Mouse (Mus musculus) hindbrain, embryonic 14.5 days (tissue): ENCODE measurements at regions not wholly inside any gene's neighbourhood (a gene's known extent, or its start where the extent isn't known, plus 50 kb on each side); places are given as distances from the start of the nearest gene placed in this dataset.
"Not testable (repeated sequence)": the region's sequence is repeated elsewhere in the genome, so short reads cannot be mapped to it uniquely, and the experiment has no call there.

Experiments used
- ATAC-seq: fragments of 200-750 bp; cut with Nextera tagmentation; 2 replicates; pipeline ENCODE4 v1.8.0; 2017; ENCODE audit warnings: moderate number of reproducible peaks, mild to moderate bottlenecking, moderate TSS enrichment, moderate library complexity; ENCODE audit not compliant: low FRiP score
- DNase-seq: peaks from one replicate; pipeline ENCODE4 v3.0.0-alpha.2; 2015; ENCODE audit warnings: low spot score
- H3K27ac ChIP-seq: fragments of 300-500 bp; sonication (generic); 2 replicates; pipeline ENCODE4 v1.5.1; 2014; ENCODE audit warnings: mild to moderate bottlenecking, moderate library complexity
- H3K27me3 ChIP-seq: fragments of 300-500 bp; sonication (generic); 2 replicates; pipeline ENCODE4 v1.6.1; 2014; ENCODE audit warnings: mild to moderate bottlenecking, low read length, mixed read lengths; ENCODE audit not compliant: control insufficient read depth, insufficient read depth
- H3K36me3 ChIP-seq: fragments of 300-500 bp; sonication (generic); replicated peaks from 2 replicates; pipeline ENCODE4 v1.6.1; 2014; ENCODE audit not compliant: control insufficient read depth, insufficient read depth
- H3K4me1 ChIP-seq: fragments of 300-500 bp; sonication (generic); replicated peaks from 2 replicates; pipeline ENCODE4 v1.6.1; 2014; ENCODE audit warnings: antibody characterized with exemption, low read length, mixed read lengths; ENCODE audit not compliant: control insufficient read depth, insufficient read depth
- H3K4me2 ChIP-seq: fragments of 300-500 bp; sonication (generic); replicated peaks from 2 replicates; pipeline ENCODE4 v1.6.1; 2014; ENCODE audit warnings: mild to moderate bottlenecking, moderate library complexity
- H3K4me3 ChIP-seq: fragments of 300-500 bp; sonication (generic); replicated peaks from 2 replicates; pipeline ENCODE4 v1.5.1; 2014; ENCODE audit warnings: mild to moderate bottlenecking, low read length
- H3K9ac ChIP-seq: fragments of 300-500 bp; sonication (generic); 2 replicates; pipeline ENCODE4 v1.6.1; 2014
- H3K9me3 ChIP-seq: fragments of 300-500 bp; sonication (generic); 2 replicates; pipeline ENCODE4 v1.6.1; 2016; ENCODE audit warnings: low read length; ENCODE audit not compliant: control insufficient read depth
- WGBS: fragments of 180-500 bp; shearing (Covaris S2); extraction: QIAGEN DNeasy Blood & Tissue Kit; methylation state at CpG from one replicate; pipeline ENCODE4 v1.1.7; 2014; 5-methylcytosine and 5-hydroxymethylcytosine counted together

- Histone ChIP-seq H3K27ac (no peak overlapping the region), H3K4me3 (no peak overlapping the region), H3K9me3 (0 out of 2 replicates have a peak, but pooled peaks cover 2% of the 10 kb centered on the region), H3K27me3 (no peaks in the 10 kb centered on the region), H3K9ac (no peak overlapping the region), H3K4me1 (no peaks in the 10 kb centered on the region), H3K4me2 (no peak overlapping the region), H3K36me3 (no peaks in the 10 kb centered on the region)
- ATAC-seq: no peak
- WGBS: 96% methylated on average over 2 of the region's 2 CpGs
- no peak for DNase-seq
Observed at GRCm38 (mm10) chr16:93308666-93309360, 295.1 kb downstream of the Setd4 start.

GRCm38 (mm10) chr16:93306951-93307350, 296.9 kb downstream of the Setd4 start:
- H3K4me1 ChIP-seq: no peaks in the 10 kb centered on the region
- H3K9ac ChIP-seq: no peak overlapping the region
- H3K36me3 ChIP-seq: no peaks in the 10 kb centered on the region
- H3K4me2 ChIP-seq: no peak overlapping the region
- ATAC-seq: no peak
- 0 out of 2 replicates have a peak, but pooled peaks cover 2% of the 10 kb centered on the region for H3K9me3 ChIP-seq
- 93% methylated on average over 18 of the region's 18 CpGs for WGBS
- no peaks in the 10 kb centered on the region for H3K27me3 ChIP-seq
- no peak overlapping the region for H3K27ac ChIP-seq
- no peak for DNase-seq
- no peak overlapping the region for H3K4me3 ChIP-seq

GRCm38 (mm10) chr16:93306140-93306539, 297.7 kb downstream of the Setd4 start:
- not testable (repeated sequence) for H3K9ac ChIP-seq, H3K4me2 ChIP-seq, H3K27ac ChIP-seq, H3K36me3 ChIP-seq, H3K9me3 ChIP-seq, H3K4me3 ChIP-seq, DNase-seq, H3K4me1 ChIP-seq, ATAC-seq, H3K27me3 ChIP-seq
- 42% methylated on average over 7 of the region's 7 CpGs for WGBS

- Histone ChIP-seq H3K27ac (no peak overlapping the region), H3K4me3 (no peak overlapping the region), H3K9me3 (no peaks in the 10 kb centered on the region), H3K9ac (no peak overlapping the region), H3K4me2 (no peak overlapping the region), H3K36me3 (no peaks in the 10 kb centered on the region), H3K27me3 (peaks cover 34% of the 10 kb centered on the region), H3K4me1 (no peaks in the 10 kb centered on the region)
- no peak for ATAC-seq
- 42% methylated on average over 4 of the region's 5 CpGs for WGBS
- DNase-seq: no peak
Observed at GRCm38 (mm10) chr16:93294430-93294829, 309.4 kb downstream of the Setd4 start.

GRCm38 (mm10) chr16:93292965-93293653, 310.8 kb downstream of the Setd4 start:
- Histone ChIP-seq H3K36me3 (no peaks in the 10 kb centered on the region), H3K9ac (no peak overlapping the region), H3K27me3 (peaks cover 34% of the 10 kb centered on the region), H3K4me3 (no peak overlapping the region), H3K9me3 (no peaks in the 10 kb centered on the region), H3K27ac (no peak overlapping the region), H3K4me2 (no peak overlapping the region), H3K4me1 (no peaks in the 10 kb centered on the region)
- DNase-seq (peak; percentile 82), ATAC-seq (peak; percentile 65; the same call in 1 of the 2 replicates)
- WGBS: 21% methylated on average over 13 of the region's 13 CpGs

GRCm38 (mm10) chr16:93292181-93292834, 311.6 kb downstream of the Setd4 start:
- Histone ChIP-seq H3K27me3 (peaks cover 34% of the 10 kb centered on the region), H3K9me3 (no peaks in the 10 kb centered on the region), H3K4me2 (no peak overlapping the region), H3K4me3 (no peak overlapping the region), H3K36me3 (no peaks in the 10 kb centered on the region), H3K27ac (no peak overlapping the region), H3K4me1 (no peaks in the 10 kb centered on the region), H3K9ac (no peak overlapping the region)
- ATAC-seq (no peak), DNase-seq (no peak)
- WGBS: 26% methylated on average over 14 of the region's 14 CpGs

- no peaks in the 10 kb centered on the region for H3K9me3 ChIP-seq
- H3K9ac ChIP-seq: no peak overlapping the region
- H3K27ac ChIP-seq: no peak overlapping the region
- H3K4me1 ChIP-seq: no peaks in the 10 kb centered on the region
- no peak overlapping the region for H3K4me2 ChIP-seq
- ATAC-seq: no peak
- WGBS: 67% methylated on average over 3 of the region's 3 CpGs
- DNase-seq: no peak
- H3K27me3 ChIP-seq: peaks cover 16% of the 10 kb centered on the region
- H3K36me3 ChIP-seq: no peaks in the 10 kb centered on the region
- no peak overlapping the region for H3K4me3 ChIP-seq
Observed at GRCm38 (mm10) chr16:93288036-93288435, 315.8 kb downstream of the Setd4 start.

GRCm38 (mm10) chr16:93287520-93287919, 316.3 kb downstream of the Setd4 start:
- no peak for ATAC-seq

GRCm38 (mm10) chr16:93286816-93287215, 317.0 kb downstream of the Setd4 start:
- DNase-seq (no peak), ATAC-seq (no peak)
- Histone ChIP-seq H3K9me3 (no peaks in the 10 kb centered on the region), H3K9ac (no peak overlapping the region), H3K27ac (no peak overlapping the region), H3K4me2 (no peak overlapping the region), H3K27me3 (peaks cover 11% of the 10 kb centered on the region), H3K36me3 (no peaks in the 10 kb centered on the region), H3K4me1 (peaks cover 2% of the 10 kb centered on the region; the same call in 1 of the 2 replicates), H3K4me3 (no peak overlapping the region)
- 71% methylated on average over 3 of the region's 3 CpGs for WGBS

More at GRCm38 (mm10) chr16:93287520-93287919, 316.3 kb downstream of the Setd4 start:
- H3K4me1 ChIP-seq: no peaks in the 10 kb centered on the region
- H3K27me3 ChIP-seq: peaks cover 16% of the 10 kb centered on the region
- no peaks in the 10 kb centered on the region for H3K9me3 ChIP-seq
- WGBS: 91% methylated on average over 2 of the region's 2 CpGs
- no peak overlapping the region for H3K9ac ChIP-seq
- H3K4me2 ChIP-seq: no peak overlapping the region
- no peaks in the 10 kb centered on the region for H3K36me3 ChIP-seq
- H3K27ac ChIP-seq: no peak overlapping the region
- no peak for DNase-seq
- H3K4me3 ChIP-seq: no peak overlapping the region
